Mouse (Mus musculus) neural tube, embryonic 13.5 days (tissue): ENCODE measurements around the gene Ccdc74a. TPM values are rescaled to one million over a fixed set of nuclear protein-coding genes. Genes with fewer than 3 reads are reported as not detected.

Source experiments
- ATAC-seq: fragments of 200-750 bp; cut with Nextera tagmentation; 2 replicates; pipeline ENCODE4 v1.8.0; 2017; ENCODE audit warnings: low read depth, mild to moderate bottlenecking, moderate TSS enrichment, moderate library complexity
- H3K27ac ChIP-seq: fragments of 300-500 bp; sonication (generic); replicated peaks from 2 replicates; pipeline ENCODE4 v1.5.1; 2015; ENCODE audit warnings: moderate library complexity, mild to moderate bottlenecking, inconsistent platforms
- H3K27me3 ChIP-seq: fragments of 300-500 bp; sonication (generic); 2 replicates; pipeline ENCODE4 v1.6.1; 2015; ENCODE audit warnings: mild to moderate bottlenecking, inconsistent platforms
- H3K36me3 ChIP-seq: fragments of 300-500 bp; sonication (generic); 2 replicates; pipeline ENCODE4 v1.6.1; 2015; ENCODE audit warnings: mild to moderate bottlenecking, inconsistent platforms
- H3K4me1 ChIP-seq: fragments of 300-500 bp; sonication (generic); replicated peaks from 2 replicates; pipeline ENCODE4 v1.6.1; 2015; ENCODE audit warnings: inconsistent platforms
- H3K4me2 ChIP-seq: fragments of 300-500 bp; sonication (generic); 2 replicates; pipeline ENCODE4 v1.6.1; 2015; ENCODE audit warnings: inconsistent platforms, mild to moderate bottlenecking, moderate library complexity
- H3K4me3 ChIP-seq: fragments of 300-500 bp; sonication (generic); 2 replicates; pipeline ENCODE4 v1.5.1; 2015; ENCODE audit warnings: mild to moderate bottlenecking, inconsistent platforms
- H3K9ac ChIP-seq: fragments of 300-500 bp; sonication (generic); 2 replicates; pipeline ENCODE4 v1.6.1; 2015; ENCODE audit warnings: moderate library complexity, mild to moderate bottlenecking, inconsistent platforms
- H3K9me3 ChIP-seq: fragments of 300-500 bp; sonication (generic); 2 replicates; pipeline ENCODE4 v1.6.1; 2016; ENCODE audit warnings: inconsistent platforms
- WGBS: fragments of 180-500 bp; shearing (Covaris S2); methylation state at CpG from one replicate; pipeline ENCODE4 v1.1.7; 2015; 5-methylcytosine and 5-hydroxymethylcytosine counted together
- polyA plus RNA-seq: library from polyadenylated mRNA; unstranded; fragments of >200 nt; fragmentation: Nextera tagmentation; extraction: Ambion mirVana; gene quantifications from 2 replicates; pipeline ENCODE4 v1.2.1, GENCODE M21; 2015

Ccdc74a gene
- polyA plus RNA-seq, 1 experiment from 2014 or later, result 8.2 TPM

- Histone ChIP-seq H3K4me1 (peaks cover 16% of the 10 kb centered on the region), H3K9me3 (no peaks in the 10 kb centered on the region), H3K9ac (peak overlapping the region; percentile 73), H3K27ac (no peak overlapping the region), H3K4me2 (peak overlapping the region; percentile 76), H3K36me3 (peaks cover 46% of the 10 kb centered on the region), H3K27me3 (no peaks in the 10 kb centered on the region), H3K4me3 (peak overlapping the region; percentile 55; the same call in 1 of the 2 replicates)
- peak; percentile 40; the same call in 1 of the 2 replicates for ATAC-seq
- 13% methylated on average over 1 of the region's 1 CpGs for WGBS
Observed at GRCm38 (mm10) chr16:17647156-17647555, 886 bp downstream of the Ccdc74a start.

- Histone ChIP-seq H3K4me1 (peaks cover 16% of the 10 kb centered on the region), H3K4me2 (no peak overlapping the region), H3K27me3 (no peaks in the 10 kb centered on the region), H3K36me3 (peaks cover 46% of the 10 kb centered on the region), H3K27ac (no peak overlapping the region), H3K4me3 (no peak overlapping the region), H3K9ac (no peak overlapping the region), H3K9me3 (no peaks in the 10 kb centered on the region)
- 86% methylated on average over 10 of the region's 10 CpGs for WGBS
- no peak for ATAC-seq
Observed at GRCm38 (mm10) chr16:17647566-17648340, 1.5 kb downstream of the Ccdc74a start.

- no peak overlapping the region for H3K4me2 ChIP-seq
- WGBS, result 89% methylated on average over 16 of the region's 16 CpGs
- no peak overlapping the region for H3K4me3 ChIP-seq
- no peak overlapping the region for H3K9ac ChIP-seq
- no peak for ATAC-seq
- H3K4me1 ChIP-seq, result peaks cover 16% of the 10 kb centered on the region
- H3K36me3 ChIP-seq, result peaks cover 58% of the 10 kb centered on the region
- no peaks in the 10 kb centered on the region for H3K27me3 ChIP-seq
- no peak overlapping the region for H3K27ac ChIP-seq
- no peaks in the 10 kb centered on the region for H3K9me3 ChIP-seq
Observed at GRCm38 (mm10) chr16:17649925-17650605, 3.8 kb downstream of the Ccdc74a start.

GRCm38 (mm10) chr16:17650711-17651110 is 4.4 kb downstream of the Ccdc74a start:
- no peaks in the 10 kb centered on the region for H3K27me3 ChIP-seq
- no peak overlapping the region for H3K4me2 ChIP-seq
- no peak for ATAC-seq
- peaks cover 16% of the 10 kb centered on the region for H3K4me1 ChIP-seq
- H3K27ac ChIP-seq, result no peak overlapping the region
- WGBS, result 73% methylated on average over 1 of the region's 1 CpGs
- H3K9me3 ChIP-seq, result no peaks in the 10 kb centered on the region
- H3K36me3 ChIP-seq, result peaks cover 65% of the 10 kb centered on the region
- no peak overlapping the region for H3K4me3 ChIP-seq
- H3K9ac ChIP-seq, result no peak overlapping the region

GRCm38 (mm10) chr16:17652607-17653006 is 6.3 kb downstream of the Ccdc74a start:
- Histone ChIP-seq H3K27me3 (no peaks in the 10 kb centered on the region), H3K27ac (no peak overlapping the region), H3K4me2 (no peak overlapping the region), H3K9ac (no peak overlapping the region), H3K4me1 (0 out of 2 replicates have a peak, but pooled peaks cover under 1% of the 10 kb centered on the region), H3K36me3 (peaks cover 81% of the 10 kb centered on the region), H3K4me3 (no peak overlapping the region), H3K9me3 (no peaks in the 10 kb centered on the region)
- no peak for ATAC-seq
- WGBS, result 95% methylated on average over 4 of the region's 4 CpGs

- no peaks in the 10 kb centered on the region for H3K27me3 ChIP-seq
- H3K9ac ChIP-seq, result no peak overlapping the region
- H3K36me3 ChIP-seq, result peaks cover 91% of the 10 kb centered on the region
- WGBS, result 94% methylated on average over 5 of the region's 5 CpGs
- H3K4me3 ChIP-seq, result no peak overlapping the region
- no peak overlapping the region for H3K27ac ChIP-seq
- H3K4me1 ChIP-seq, result no peaks in the 10 kb centered on the region
- H3K4me2 ChIP-seq, result no peak overlapping the region
- no peak for ATAC-seq
- H3K9me3 ChIP-seq, result no peaks in the 10 kb centered on the region
Observed at GRCm38 (mm10) chr16:17653601-17654000, 7.3 kb downstream of the Ccdc74a start.

- Histone ChIP-seq H3K36me3 (peaks cover 89% of the 10 kb centered on the region), H3K4me1 (no peaks in the 10 kb centered on the region), H3K9ac (no peak overlapping the region), H3K4me2 (no peak overlapping the region), H3K4me3 (no peak overlapping the region), H3K27ac (no peak overlapping the region), H3K9me3 (no peaks in the 10 kb centered on the region), H3K27me3 (no peaks in the 10 kb centered on the region)
- WGBS, result 95% methylated on average over 4 of the region's 4 CpGs
- ATAC-seq, result no peak
Observed at GRCm38 (mm10) chr16:17654188-17654795, 8.0 kb downstream of the Ccdc74a start.

GRCm38 (mm10) chr16:17656212-17656871 is 10.1 kb downstream of the Ccdc74a start:
- no peaks in the 10 kb centered on the region for H3K27me3 ChIP-seq
- WGBS, result 93% methylated on average over 5 of the region's 5 CpGs
- no peaks in the 10 kb centered on the region for H3K4me1 ChIP-seq
- peaks cover 92% of the 10 kb centered on the region for H3K36me3 ChIP-seq
- no peaks in the 10 kb centered on the region for H3K9me3 ChIP-seq
- peak overlapping the region; percentile 23; the same call in 1 of the 2 replicates for H3K9ac ChIP-seq
- no peak overlapping the region for H3K4me3 ChIP-seq
- H3K27ac ChIP-seq, result no peak overlapping the region
- no peak for ATAC-seq
- no peak overlapping the region for H3K4me2 ChIP-seq

GRCm38 (mm10) chr16:17665568-17665967 is 19.3 kb downstream of the Ccdc74a start:
- no peaks in the 10 kb centered on the region for H3K4me1 ChIP-seq
- H3K4me3 ChIP-seq, result no peak overlapping the region
- no peak for ATAC-seq
- H3K36me3 ChIP-seq, result peaks cover 75% of the 10 kb centered on the region
- no peak overlapping the region for H3K4me2 ChIP-seq
- no peak overlapping the region for H3K9ac ChIP-seq
- H3K27ac ChIP-seq, result no peak overlapping the region
- no peaks in the 10 kb centered on the region for H3K9me3 ChIP-seq
- no peaks in the 10 kb centered on the region for H3K27me3 ChIP-seq

GRCm38 (mm10) chr16:17669886-17670285 is 23.6 kb downstream of the Ccdc74a start:
- no peak for ATAC-seq
- Histone ChIP-seq H3K4me1 (no peaks in the 10 kb centered on the region), H3K9me3 (no peaks in the 10 kb centered on the region), H3K4me2 (no peak overlapping the region), H3K27me3 (no peaks in the 10 kb centered on the region), H3K36me3 (peaks cover 75% of the 10 kb centered on the region), H3K4me3 (no peak overlapping the region), H3K27ac (no peak overlapping the region), H3K9ac (no peak overlapping the region)

GRCm38 (mm10) chr16:17694860-17695259 is 48.6 kb downstream of the Ccdc74a start:
- H3K27ac ChIP-seq, result no peak overlapping the region
- 93% methylated on average over 3 of the region's 3 CpGs for WGBS
- H3K36me3 ChIP-seq, result peaks cover 62% of the 10 kb centered on the region

More at GRCm38 (mm10) chr16:17694860-17695259, 48.6 kb downstream of the Ccdc74a start:
- no peak for ATAC-seq
- H3K9me3 ChIP-seq, result no peaks in the 10 kb centered on the region
- no peak overlapping the region for H3K4me3 ChIP-seq
- no peak overlapping the region for H3K4me2 ChIP-seq
- H3K9ac ChIP-seq, result no peak overlapping the region
- H3K27me3 ChIP-seq, result no peaks in the 10 kb centered on the region
- no peaks in the 10 kb centered on the region for H3K4me1 ChIP-seq
